Mouse (Mus musculus) CD4-positive, CD25-positive, alpha-beta regulatory T cell, adult 2 months (primary cell): ENCODE data around the gene Slc3a2.

ENCODE experiments used
- DNase-seq: peaks from one replicate; pipeline ENCODE4 v3.0.0-alpha.2; 2012; ENCODE audit warnings: low read depth, low spot score

Slc3a2 gene

DNA sequence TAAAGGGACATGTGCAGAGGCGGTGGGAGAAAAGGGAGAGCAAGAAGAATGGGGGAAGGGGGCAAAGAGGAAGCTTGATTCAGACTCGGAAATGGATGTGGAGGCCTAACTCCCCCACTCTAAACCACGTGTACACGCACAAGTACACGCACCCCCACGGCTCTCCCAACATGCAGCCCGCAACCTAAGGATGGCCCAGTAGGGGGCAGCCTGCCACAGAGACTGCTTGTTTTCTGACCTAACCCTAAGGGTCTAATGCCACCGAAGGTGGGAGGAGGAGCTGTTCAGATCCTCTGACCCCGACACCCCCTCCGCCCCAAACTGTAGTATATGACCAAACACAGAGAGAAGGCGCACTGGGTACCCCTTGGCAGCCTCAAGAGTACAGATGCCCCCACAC, 60.8 kb downstream of the Slc3a2 start:
- peak; percentile 62 for DNase-seq

GRCm38 (mm10) chr19:8661821-8662307, 61.3 kb downstream of the Slc3a2 start:
- DNase-seq, result no peak
